Mouse (Mus musculus): ENCODE measurements around the gene Rpl13.
"Not testable (repeated sequence)": the region's sequence is repeated elsewhere in the genome, so short reads cannot be mapped to it uniquely, and the experiment has no call there.

The Rpl13 gene

DNA sequence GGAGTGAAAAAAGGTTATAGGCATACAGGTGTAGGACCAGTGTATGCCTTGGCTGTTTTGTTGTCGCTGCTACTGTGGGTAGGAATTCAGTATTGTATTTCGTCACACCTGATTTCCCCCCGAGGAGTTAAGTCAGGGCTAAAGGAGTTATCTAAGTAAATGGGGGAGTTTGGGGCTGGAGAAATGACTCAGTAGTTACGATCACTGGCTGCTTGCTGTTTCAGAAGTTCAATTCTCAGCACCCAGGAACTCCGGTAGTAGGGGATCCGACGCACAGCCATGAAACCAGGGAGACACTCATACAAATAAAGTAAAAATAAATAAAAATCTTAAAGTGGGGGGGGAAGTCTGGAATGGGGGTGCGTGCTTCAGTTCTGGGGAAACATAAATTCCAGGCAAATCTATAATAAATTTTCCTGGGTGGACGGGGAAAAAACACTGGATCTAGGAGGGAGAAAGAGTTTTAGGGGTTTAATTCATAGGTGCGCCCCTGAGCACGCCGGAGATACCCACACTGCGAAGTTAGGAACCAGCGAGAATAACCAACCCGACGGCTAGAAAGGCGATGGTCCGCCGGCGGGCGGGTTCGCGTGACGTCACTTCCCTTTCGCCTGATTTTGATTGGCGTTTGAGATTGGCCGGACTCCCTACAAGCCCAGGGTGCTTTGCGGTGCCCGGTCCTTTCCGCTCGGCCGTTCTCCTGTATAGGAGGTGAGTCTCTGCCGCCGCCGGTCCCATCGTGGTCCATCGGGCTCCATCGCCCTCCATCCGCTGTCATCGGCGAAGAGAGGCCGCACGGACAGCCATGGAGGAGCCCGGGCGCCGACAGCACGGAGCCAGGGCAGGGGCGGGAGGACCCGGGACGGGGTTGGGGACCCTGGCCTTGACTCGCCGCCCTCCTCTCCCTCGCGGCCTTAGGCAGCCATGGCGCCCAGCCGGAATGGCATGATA, at the start of gene Rpl13:
TSS of gene Rpl13 (plus strand) at position 616 of the 951 bp plus-strand sequence.
- peak; percentile 92 for DNase-seq

DNA sequence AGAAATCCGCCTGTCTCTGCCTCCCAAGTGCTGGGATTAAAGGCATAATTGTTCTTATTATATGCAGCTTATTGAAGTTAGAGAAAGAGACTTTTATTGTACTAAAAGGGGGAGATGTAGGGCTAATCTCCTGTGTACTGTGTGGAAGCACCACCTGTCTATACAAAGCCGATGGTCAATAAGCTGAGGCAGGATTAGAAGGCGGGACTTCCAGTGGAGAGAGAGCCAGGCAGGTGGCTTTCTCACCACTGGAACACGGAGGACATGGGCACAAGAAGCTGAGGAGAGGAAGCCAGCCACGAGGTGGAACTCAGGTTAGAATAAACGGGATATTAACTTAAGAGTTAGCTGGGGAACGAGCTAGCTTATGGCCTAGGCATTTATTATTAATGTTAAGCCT, 39.4 kb upstream of the Rpl13 start, which contains the start of gene Spg7:
TSS of gene Spg7 (plus strand) at position 222 of the 400 bp plus-strand sequence.
- no peak for DNase-seq

GRCm38 (mm10) chr8:123064072-123064471, 38.1 kb upstream of the Rpl13 start:
- DNase-seq, result no peak

GRCm38 (mm10) chr8:123064809-123065213, 37.3 kb upstream of the Rpl13 start:
- DNase-seq, result peak in 1 of 2 experiments; percentile 39

- DNase-seq, result peak; percentile 90 to 93
Observed at GRCm38 (mm10) chr8:123065214-123066100, 36.7 kb upstream of the Rpl13 start.

GRCm38 (mm10) chr8:123066101-123066683, 36.0 kb upstream of the Rpl13 start:
- no peak for DNase-seq

DNA sequence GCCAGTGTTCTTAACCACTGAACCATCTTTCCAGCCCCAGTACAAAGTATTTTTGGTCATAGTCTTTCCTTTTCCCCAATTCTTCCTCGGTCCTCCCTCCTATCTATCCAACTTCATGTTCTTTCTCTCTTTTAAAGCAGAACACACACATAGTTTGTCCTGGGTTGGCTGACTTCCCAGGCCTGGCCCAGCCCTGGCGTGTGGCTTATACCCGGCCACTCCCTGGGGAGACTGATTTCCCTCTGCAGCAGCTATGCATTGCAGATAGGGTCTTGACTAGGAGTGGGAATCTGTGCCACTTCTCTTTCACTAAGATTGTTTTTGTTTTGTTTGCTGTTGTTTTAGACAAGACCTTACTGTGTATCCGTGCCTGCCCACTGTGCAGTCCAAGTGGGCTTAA, 31.0 kb upstream of the Rpl13 start:
- DNase-seq, result no peak

DNA sequence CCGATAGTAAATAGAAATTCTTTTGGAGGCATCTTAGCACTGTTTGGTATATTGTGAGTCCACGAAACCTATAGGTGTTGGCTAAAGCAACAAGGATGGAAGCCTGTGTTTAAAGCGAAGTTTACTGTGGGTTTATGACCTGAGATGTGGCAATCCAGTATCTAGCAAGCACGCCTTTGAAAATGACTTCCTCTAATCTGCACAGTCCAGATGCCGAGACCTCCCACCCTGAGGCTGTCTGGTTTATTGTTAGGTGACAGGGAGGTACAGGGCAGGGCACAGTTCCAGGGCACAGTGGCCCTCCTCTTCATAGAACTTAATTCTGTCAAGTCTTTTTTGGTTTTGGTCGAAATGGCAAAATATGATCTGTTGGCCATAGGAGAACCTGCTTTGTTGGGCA, 24.9 kb upstream of the Rpl13 start:
- no peak for DNase-seq

DNA sequence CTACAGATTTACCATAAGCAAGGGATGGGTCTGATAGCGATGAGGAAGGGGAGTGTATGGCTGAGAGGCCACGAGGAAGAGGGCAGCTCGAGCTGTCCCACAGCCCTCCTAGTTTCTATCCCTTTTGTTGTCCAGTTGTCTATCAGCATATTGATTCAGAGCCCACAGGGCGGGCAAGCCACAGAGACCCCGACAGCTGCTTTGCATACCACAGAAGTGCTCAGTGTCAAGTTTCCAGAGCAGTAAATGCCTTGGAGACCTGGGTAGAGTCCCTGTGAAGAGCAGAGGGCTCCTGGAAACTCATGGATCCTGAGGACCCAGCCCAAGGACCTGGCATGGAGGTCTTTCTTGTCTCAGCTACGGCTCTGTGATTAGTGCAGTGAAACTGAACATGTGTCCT, 19.2 kb upstream of the Rpl13 start:
- no peak for DNase-seq

- DNase-seq, result no peak
Observed at GRCm38 (mm10) chr8:123083610-123084009, 18.5 kb upstream of the Rpl13 start.

DNA sequence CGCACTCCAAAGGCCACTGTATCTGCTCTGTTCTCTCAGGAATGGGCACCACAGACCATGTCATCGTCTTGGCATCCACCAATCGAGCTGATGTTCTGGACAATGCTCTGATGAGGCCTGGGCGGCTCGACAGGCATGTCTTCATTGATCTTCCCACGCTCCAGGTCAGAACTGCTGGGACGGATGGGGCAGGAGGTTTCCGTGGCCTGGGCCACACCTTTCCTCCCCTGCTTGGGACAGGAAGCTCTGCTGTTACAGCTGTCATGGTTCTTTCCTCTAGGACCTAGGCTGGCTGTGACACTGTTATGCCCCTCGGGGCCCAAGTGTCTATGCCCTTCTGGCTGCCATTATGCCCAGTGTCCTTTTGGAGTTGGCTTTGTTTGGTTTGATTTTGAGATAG, 14.9 kb upstream of the Rpl13 start:
- DNase-seq, result no peak

DNA sequence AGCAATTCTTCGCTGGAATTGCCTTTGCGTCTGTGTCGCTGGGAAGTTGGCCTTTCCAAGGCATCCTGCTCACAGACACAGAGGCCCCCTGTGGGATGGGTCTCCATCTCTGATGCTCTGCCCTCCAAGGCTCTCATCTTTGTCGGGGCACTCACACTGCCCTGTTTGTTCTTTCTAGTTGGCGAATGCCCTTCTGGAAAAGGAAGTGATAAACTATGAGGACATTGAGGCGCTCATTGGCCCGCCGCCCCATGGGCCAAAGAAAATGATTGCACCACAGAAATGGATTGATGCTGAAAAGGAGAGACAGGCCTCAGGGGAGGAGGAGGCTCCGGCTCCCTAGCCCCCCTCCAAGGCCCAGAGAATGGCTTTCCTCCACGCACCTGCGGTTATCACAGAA, 4.9 kb upstream of the Rpl13 start:
- DNase-seq, result no peak

GRCm38 (mm10) chr8:123097786-123098584, 4.2 kb upstream of the Rpl13 start:
- DNase-seq, result peak; percentile 32 to 50

- DNase-seq, result no peak
Observed at GRCm38 (mm10) chr8:123100288-123100687, 1.9 kb upstream of the Rpl13 start.

- no peak for DNase-seq
Observed at GRCm38 (mm10) chr8:123101244-123101643, 906 bp upstream of the Rpl13 start.

GRCm38 (mm10) chr8:123102855-123103254, 705 bp downstream of the Rpl13 start:
- not testable (repeated sequence) for DNase-seq

DNA sequence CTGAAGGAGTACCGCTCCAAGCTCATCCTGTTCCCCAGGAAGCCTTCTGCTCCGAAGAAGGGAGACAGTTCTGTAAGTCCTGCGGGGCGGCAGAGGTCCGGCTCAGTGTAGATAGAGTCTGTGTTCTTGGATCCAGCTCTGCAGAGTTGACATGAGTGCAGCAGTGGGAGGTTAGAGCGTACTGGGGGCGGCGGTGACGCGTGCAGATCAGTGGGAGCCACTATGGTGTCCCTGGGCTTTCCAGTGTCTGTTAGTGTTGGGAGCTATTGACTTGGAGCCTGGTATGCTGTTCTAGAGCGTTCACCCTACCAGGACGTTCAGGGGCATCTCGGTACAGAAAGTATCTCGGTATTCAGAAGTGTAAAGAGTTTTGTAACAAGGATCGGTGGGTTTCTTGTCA, 1.1 kb downstream of the Rpl13 start:
- DNase-seq, result no peak

- no peak for DNase-seq
Observed at GRCm38 (mm10) chr8:123104046-123104767, 2.1 kb downstream of the Rpl13 start.

DNA sequence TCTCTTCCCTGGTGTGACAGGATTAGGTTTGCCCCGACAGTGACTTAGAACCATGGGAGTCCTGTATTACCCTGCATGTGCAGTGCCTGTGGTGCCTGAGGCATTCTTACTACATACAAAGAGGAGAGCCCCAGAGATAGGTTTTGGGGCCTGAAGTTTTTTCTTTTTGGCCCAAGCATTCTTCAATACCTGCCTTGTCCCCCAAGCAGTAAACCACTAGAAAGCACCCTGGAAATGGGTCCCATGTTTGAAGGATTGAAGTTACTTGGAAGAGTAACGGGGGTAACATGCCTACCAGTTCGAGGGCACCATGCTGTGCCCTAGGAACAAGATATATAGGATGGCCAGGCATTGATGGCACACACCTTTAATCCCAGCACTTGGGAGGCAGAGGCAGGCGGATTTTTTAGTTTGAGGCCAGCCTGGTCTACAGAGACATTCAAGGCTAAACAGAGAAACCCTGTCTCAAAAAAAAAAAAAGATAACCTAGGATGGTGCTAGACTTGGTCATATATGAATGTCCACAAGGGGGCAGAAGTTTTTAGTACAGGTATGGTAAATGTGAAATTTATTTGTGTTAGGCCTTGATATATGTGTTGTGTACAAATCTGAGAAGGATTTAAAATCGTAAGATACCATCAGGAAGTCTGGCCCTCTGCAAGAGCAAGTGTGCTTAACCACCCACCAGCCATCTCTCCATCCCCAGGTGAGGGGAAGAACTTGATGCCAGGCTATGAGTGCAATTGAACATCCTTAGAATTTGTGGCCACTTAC, 3.6 kb downstream of the Rpl13 start:
- no peak for DNase-seq

DNA sequence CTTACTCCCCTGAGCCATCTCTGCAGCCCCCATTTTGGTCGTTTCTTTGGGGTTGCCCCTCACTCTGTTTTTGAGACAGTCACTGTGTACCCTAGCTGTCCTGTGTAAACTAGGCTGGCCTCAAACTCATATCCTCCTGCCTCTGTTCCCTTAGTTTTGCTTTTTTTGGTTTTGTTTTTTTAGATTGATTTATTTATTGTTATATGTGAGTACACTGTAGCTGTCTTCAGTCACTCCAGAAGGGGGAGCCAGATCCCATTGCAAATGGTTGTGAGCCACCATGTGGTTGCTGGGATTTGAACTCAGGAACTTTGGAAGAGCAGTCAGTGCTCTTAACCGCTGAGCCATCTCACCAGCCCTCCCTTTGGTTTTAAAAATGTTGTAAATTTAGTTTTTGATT, 4.4 kb downstream of the Rpl13 start:
- no peak for DNase-seq

DNA sequence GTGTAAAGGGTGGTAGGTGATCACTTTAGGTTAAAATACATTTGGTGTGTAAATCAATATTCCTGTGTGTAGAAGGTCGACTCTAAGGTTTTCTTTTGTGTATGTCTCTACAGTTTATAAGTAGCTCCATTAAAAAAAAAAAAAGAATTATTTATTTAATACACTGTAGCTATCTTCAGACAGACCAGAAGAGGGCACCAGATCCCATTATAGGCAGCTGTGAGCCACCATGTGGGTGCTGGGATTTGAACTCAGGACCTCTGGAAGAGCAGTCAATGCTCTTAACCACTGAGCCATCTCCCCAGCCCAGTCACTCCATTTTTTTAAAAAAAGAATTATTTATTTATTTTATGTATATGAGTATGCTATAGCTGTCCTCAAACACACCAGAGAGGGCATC, 5.9 kb downstream of the Rpl13 start:
- no peak for DNase-seq

Data from thymus, adult 18-20 months (tissue).